Mouse (Mus musculus) stomach, embryonic 15.5 days (tissue): ENCODE results near the gene Rab21. TPM values are rescaled to one million over a fixed set of nuclear protein-coding genes. Genes with fewer than 3 reads are reported as not detected.
A peak's percentile ranks its signal among the peaks of the same experiment; 100 is the strongest.
"Not testable (repeated sequence)": the region's sequence is repeated elsewhere in the genome, so short reads cannot be mapped to it uniquely, and the experiment has no call there.

Source experiments
- ATAC-seq: fragments of 200-750 bp; cut with Nextera tagmentation; 2 replicates; pipeline ENCODE4 v1.8.0; 2017; ENCODE audit warnings: low read depth, moderate number of reproducible peaks, moderate TSS enrichment; ENCODE audit not compliant: insufficient read depth, low FRiP score
- H3K27ac ChIP-seq: fragments of 300-500 bp; sonication (generic); 2 replicates; pipeline ENCODE4 v1.5.1; 2015; ENCODE audit warnings: mild to moderate bottlenecking, inconsistent platforms
- H3K27me3 ChIP-seq: fragments of 300-500 bp; sonication (generic); replicated peaks from 2 replicates; pipeline ENCODE4 v1.6.1; 2015; ENCODE audit warnings: inconsistent platforms
- H3K36me3 ChIP-seq: fragments of 300-500 bp; sonication (generic); 2 replicates; pipeline ENCODE4 v1.6.1; 2015; ENCODE audit warnings: inconsistent platforms
- H3K4me1 ChIP-seq: fragments of 300-500 bp; sonication (generic); 2 replicates; pipeline ENCODE4 v1.6.1; 2015; ENCODE audit warnings: inconsistent platforms
- H3K4me2 ChIP-seq: fragments of 300-500 bp; sonication (generic); 2 replicates; pipeline ENCODE4 v1.6.1; 2015; ENCODE audit warnings: mild to moderate bottlenecking, inconsistent platforms
- H3K4me3 ChIP-seq: fragments of 300-500 bp; sonication (generic); replicated peaks from 2 replicates; pipeline ENCODE4 v1.5.1; 2015; ENCODE audit warnings: inconsistent platforms
- H3K9ac ChIP-seq: fragments of 300-500 bp; sonication (generic); 2 replicates; pipeline ENCODE4 v1.6.1; 2015; ENCODE audit warnings: inconsistent platforms
- H3K9me3 ChIP-seq: fragments of 300-500 bp; sonication (generic); 2 replicates; pipeline ENCODE4 v1.6.1; 2016; ENCODE audit warnings: inconsistent platforms
- WGBS: fragments of 180-500 bp; shearing (Covaris S2); methylation state at CpG from one replicate; pipeline ENCODE4 v1.1.7; 2015; 5-methylcytosine and 5-hydroxymethylcytosine counted together
- polyA plus RNA-seq: library from polyadenylated mRNA; unstranded; fragments of >200 nt; fragmentation: Nextera tagmentation; extraction: Ambion mirVana; gene quantifications from 2 replicates; pipeline ENCODE4 v1.2.1, GENCODE M21; 2015

Gene Rab21
- polyA plus RNA-seq, 1 experiment from 2014 or later = 9.7 TPM

GRCm38 (mm10) chr10:115321317-115322035 lies 6.1 kb upstream of the Rab21 start:
- H3K27ac ChIP-seq = no peak overlapping the region
- H3K4me3 ChIP-seq = no peak overlapping the region
- H3K36me3 ChIP-seq = no peaks in the 10 kb centered on the region
- no peaks in the 10 kb centered on the region for H3K27me3 ChIP-seq
- H3K9ac ChIP-seq = no peak overlapping the region
- H3K9me3 ChIP-seq = no peaks in the 10 kb centered on the region
- 78% methylated on average over 5 of the region's 5 CpGs for WGBS
- H3K4me1 ChIP-seq = no peaks in the 10 kb centered on the region
- ATAC-seq = no peak
- H3K4me2 ChIP-seq = no peak overlapping the region

GRCm38 (mm10) chr10:115318388-115318787 lies 3.0 kb upstream of the Rab21 start:
- not testable (repeated sequence) for H3K4me1 ChIP-seq, H3K9ac ChIP-seq, H3K27me3 ChIP-seq, H3K4me2 ChIP-seq, H3K9me3 ChIP-seq, H3K4me3 ChIP-seq, H3K27ac ChIP-seq, ATAC-seq, H3K36me3 ChIP-seq
- 68% methylated on average over 3 of the region's 3 CpGs for WGBS

DNA sequence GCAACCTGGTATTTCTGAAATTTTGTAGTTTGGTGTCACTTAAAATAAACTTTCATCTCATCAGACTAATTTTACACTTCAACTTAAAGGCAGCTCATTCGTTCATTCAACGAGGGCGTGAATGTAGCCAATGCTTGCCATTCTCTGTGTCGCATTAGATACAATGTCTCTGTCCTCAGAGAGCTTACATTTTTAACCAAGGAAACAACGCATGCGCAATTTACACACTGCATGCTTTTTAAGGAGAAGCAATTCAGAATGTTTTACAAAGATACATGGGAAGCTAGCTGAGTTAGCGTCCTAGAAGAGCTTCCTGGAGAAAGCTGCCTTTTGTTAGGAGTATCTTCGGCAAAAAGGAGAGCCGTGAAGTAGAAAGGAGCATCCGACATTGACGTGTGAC lies 919 bp upstream of the Rab21 start:
- Histone ChIP-seq H3K36me3 (no peaks in the 10 kb centered on the region), H3K9me3 (no peaks in the 10 kb centered on the region), H3K4me1 (peaks cover 10% of the 10 kb centered on the region; the same call in 1 of the 2 replicates), H3K4me2 (peak overlapping the region; percentile 75), H3K27me3 (no peaks in the 10 kb centered on the region), H3K27ac (peak overlapping the region; percentile 96), H3K9ac (no peak overlapping the region), H3K4me3 (peak overlapping the region; percentile 91)
- WGBS = 54% methylated on average over 11 of the region's 11 CpGs
- no peak for ATAC-seq

DNA sequence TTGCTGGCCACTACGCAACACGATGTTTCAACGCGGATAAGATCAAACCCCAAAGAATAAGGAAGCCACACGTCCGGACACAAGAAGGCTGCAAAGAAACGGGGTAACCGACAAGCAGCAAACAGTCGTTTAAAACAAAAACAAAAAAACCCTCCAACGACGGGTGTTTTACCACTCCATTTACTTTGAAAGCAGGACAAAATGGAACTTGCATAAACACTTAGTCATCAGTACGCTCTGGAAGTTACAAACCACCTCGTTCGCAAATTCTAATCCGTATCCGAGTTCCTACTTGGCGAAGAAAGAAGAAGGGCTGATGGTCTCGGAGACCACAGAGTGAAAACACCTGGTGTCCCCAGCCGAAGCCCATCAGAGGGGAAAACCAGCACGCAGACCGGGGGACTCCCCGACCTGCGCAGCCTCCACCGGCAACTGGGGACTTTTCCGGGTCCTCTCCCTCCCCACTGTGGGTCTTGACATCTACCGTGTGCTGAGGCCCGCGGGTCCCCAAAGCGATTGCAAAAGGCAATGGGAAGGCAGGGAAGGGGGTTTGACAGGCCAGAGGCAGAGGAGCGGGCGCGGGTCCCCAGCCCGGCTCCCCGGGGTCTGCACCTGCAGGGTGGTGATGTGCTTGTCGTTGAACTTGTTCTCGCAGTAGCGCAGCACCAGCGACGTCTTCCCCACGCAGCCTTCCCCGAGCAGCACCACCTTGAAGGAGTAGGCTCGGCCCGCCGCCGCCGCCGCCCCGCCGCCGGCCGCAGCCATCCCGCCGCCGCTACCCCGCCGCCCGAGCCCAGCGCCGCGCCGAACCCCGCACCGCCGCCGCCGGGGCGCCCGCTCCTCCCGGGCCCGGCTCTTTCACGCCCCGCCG lies 577 bp downstream of the Rab21 start:
- peak overlapping the region; percentile 91 for H3K4me3 ChIP-seq
- WGBS = under 1% methylated on average over 48 of the region's 73 CpGs
- H3K27me3 ChIP-seq = no peaks in the 10 kb centered on the region

GRCm38 (mm10) chr10:115314287-115314581 lies 1.2 kb downstream of the Rab21 start:
- Histone ChIP-seq H3K4me3 (peak overlapping the region; percentile 91), H3K9me3 (no peaks in the 10 kb centered on the region), H3K27ac (no peak overlapping the region), H3K27me3 (no peaks in the 10 kb centered on the region), H3K36me3 (no peaks in the 10 kb centered on the region), H3K4me2 (peak overlapping the region; percentile 75), H3K9ac (peak overlapping the region; percentile 89; the same call in 1 of the 2 replicates), H3K4me1 (peaks cover 10% of the 10 kb centered on the region; the same call in 1 of the 2 replicates)
- 14% methylated on average over 6 of the region's 6 CpGs for WGBS
- ATAC-seq = no peak

More for the DNA sequence above, 577 bp downstream of the Rab21 start:
- peak overlapping the region; percentile 96 for H3K27ac ChIP-seq
- peak overlapping the region; percentile 75 for H3K4me2 ChIP-seq
- peak overlapping the region; percentile 89 for H3K9ac ChIP-seq
- ATAC-seq = peak; percentile 61; the same call in 1 of the 2 replicates
- H3K9me3 ChIP-seq = no peaks in the 10 kb centered on the region
- H3K36me3 ChIP-seq = no peaks in the 10 kb centered on the region
- peaks cover 10% of the 10 kb centered on the region; the same call in 1 of the 2 replicates for H3K4me1 ChIP-seq

- Histone ChIP-seq H3K27ac (no peak overlapping the region), H3K27me3 (no peaks in the 10 kb centered on the region), H3K36me3 (no peaks in the 10 kb centered on the region), H3K9ac (no peak overlapping the region), H3K4me1 (peaks cover 10% of the 10 kb centered on the region; the same call in 1 of the 2 replicates), H3K4me3 (peak overlapping the region; percentile 91), H3K9me3 (no peaks in the 10 kb centered on the region), H3K4me2 (peak overlapping the region; percentile 75)
- ATAC-seq = no peak
- 71% methylated on average over 14 of the region's 14 CpGs for WGBS
Measured at GRCm38 (mm10) chr10:115313641-115314286, 1.6 kb downstream of the Rab21 start.

DNA sequence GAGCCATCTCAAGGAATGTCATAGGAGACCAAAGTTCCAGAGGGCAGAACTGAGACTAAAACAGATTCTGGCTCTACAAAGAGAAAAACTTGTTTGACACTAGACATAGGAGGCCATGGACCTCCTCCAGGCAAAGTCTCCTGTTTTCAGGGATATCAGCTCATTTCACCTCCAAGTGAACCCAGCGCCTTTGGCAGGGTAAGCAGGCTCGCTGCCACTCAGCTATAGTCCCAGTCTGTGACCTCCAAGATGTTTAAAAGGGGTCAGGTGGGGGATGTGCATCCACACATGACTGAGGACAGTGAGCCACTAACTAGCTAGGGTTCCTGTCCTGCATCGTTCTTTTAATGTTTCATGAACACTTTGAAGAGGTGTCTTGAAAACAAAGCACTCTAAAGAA lies 2.7 kb downstream of the Rab21 start:
- Histone ChIP-seq H3K4me3 (no peak overlapping the region), H3K4me1 (peaks cover 10% of the 10 kb centered on the region; the same call in 1 of the 2 replicates), H3K27ac (no peak overlapping the region), H3K36me3 (no peaks in the 10 kb centered on the region), H3K27me3 (no peaks in the 10 kb centered on the region), H3K9ac (no peak overlapping the region), H3K4me2 (no peak overlapping the region), H3K9me3 (no peaks in the 10 kb centered on the region)
- 38% methylated on average over 3 of the region's 3 CpGs for WGBS
- ATAC-seq = no peak

GRCm38 (mm10) chr10:115312194-115312593 lies 3.2 kb downstream of the Rab21 start:
- Histone ChIP-seq H3K4me3 (no peak overlapping the region), H3K27ac (no peak overlapping the region), H3K9me3 (no peaks in the 10 kb centered on the region), H3K4me2 (no peak overlapping the region), H3K27me3 (no peaks in the 10 kb centered on the region), H3K9ac (no peak overlapping the region), H3K36me3 (no peaks in the 10 kb centered on the region), H3K4me1 (peaks cover 10% of the 10 kb centered on the region; the same call in 1 of the 2 replicates)
- no peak for ATAC-seq
- whole genome bisulfite sequencing = 83% methylated on average over 5 of the region's 5 CpGs

DNA sequence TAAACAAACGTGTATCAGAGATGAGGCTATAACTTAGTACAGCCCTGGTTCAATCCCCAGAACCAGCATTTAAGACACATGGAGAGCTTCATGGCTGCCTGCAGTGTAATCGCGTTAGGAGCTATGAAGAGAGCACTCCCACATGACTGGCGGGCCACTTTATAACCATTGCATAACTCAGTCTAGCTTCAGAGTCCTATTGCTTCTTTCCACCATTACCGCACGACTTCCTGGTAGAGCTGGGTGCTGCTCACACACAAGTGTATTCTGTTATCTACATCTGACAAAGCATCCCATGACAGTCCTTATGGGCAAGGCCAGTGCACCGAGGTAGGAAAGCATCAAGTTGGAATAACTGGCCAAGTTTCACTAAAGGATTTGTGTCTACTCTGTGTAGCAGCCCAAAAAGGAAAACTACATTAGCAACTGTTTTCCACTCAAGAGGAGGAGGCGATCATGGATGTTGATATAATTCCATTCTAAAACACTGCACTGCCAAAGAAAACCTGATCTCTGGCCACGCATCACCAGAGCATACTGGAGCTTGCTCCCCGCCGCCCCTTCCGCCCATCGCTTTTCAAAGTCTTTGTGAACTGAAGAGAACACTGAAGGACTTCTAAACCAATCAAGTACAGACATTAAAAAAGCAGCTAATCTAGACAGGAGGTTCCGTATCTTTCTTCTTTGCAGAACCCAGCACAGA lies 4.0 kb downstream of the Rab21 start:
- Histone ChIP-seq H3K9me3 (no peaks in the 10 kb centered on the region), H3K9ac (no peak overlapping the region), H3K27ac (no peak overlapping the region), H3K36me3 (no peaks in the 10 kb centered on the region), H3K4me2 (no peak overlapping the region), H3K4me1 (peaks cover 10% of the 10 kb centered on the region; the same call in 1 of the 2 replicates), H3K4me3 (no peak overlapping the region), H3K27me3 (no peaks in the 10 kb centered on the region)
- 86% methylated on average over 14 of the region's 14 CpGs for WGBS
- ATAC-seq = no peak

DNA sequence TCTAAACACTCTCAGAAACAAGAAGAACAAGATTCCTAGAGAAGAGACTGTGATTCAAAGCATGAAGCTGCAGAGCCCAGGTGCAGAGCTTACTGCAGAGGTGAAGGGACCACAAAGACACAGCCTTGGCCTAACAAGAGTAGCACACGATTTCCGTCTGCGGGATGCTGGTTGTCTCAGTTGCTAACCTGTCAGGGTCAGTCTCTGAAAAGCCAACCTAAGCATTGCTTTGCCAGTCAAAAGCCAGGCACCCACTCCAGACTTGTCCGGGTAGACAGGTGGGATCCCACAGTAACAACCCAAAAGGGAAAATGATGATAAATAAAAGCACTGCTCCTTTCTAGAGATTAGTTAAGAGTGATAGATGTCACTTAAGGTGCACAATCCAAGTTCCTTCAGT lies 6.2 kb downstream of the Rab21 start:
- ATAC-seq = no peak
- Histone ChIP-seq H3K36me3 (no peaks in the 10 kb centered on the region), H3K27ac (no peak overlapping the region), H3K9ac (no peak overlapping the region), H3K27me3 (no peaks in the 10 kb centered on the region), H3K4me1 (peaks cover 10% of the 10 kb centered on the region; the same call in 1 of the 2 replicates), H3K4me2 (no peak overlapping the region), H3K9me3 (no peaks in the 10 kb centered on the region), H3K4me3 (no peak overlapping the region)
- WGBS = 88% methylated on average over 4 of the region's 4 CpGs

DNA sequence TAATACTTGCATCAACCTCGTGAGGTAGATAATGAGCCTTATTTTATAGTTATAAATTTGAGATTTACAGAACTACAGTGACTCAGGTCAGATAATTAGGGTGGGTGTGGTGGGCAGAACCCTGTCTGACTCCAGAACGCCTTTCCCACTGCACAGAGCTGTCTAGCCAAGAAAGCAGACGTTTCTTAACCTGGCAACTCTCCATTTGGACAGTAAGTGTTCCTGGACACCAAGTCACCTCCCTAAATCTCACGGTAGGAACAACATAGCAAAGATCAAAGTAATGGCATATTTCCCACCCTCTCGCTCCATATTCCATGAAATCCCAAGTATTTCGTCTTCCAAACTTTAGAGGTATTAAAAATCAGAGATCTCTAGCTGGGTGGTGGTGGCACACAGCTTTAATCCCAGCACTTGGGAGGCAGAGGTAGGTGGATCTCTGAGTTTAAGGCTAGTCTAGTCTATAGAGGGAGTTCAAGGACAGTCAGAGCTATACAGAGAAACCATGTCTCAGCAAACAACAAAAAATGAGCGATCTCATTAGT lies 8.0 kb downstream of the Rab21 start:
- Histone ChIP-seq H3K4me1 (0 out of 2 replicates have a peak, but pooled peaks cover 2% of the 10 kb centered on the region), H3K9ac (no peak overlapping the region), H3K4me3 (no peak overlapping the region), H3K9me3 (no peaks in the 10 kb centered on the region), H3K27ac (no peak overlapping the region), H3K27me3 (no peaks in the 10 kb centered on the region), H3K4me2 (no peak overlapping the region), H3K36me3 (no peaks in the 10 kb centered on the region)
- WGBS = 78% methylated on average over 7 of the region's 7 CpGs
- no peak for ATAC-seq
